Mouse (Mus musculus): Measurements from ENCODE around the gene Fcho1.

DNA sequence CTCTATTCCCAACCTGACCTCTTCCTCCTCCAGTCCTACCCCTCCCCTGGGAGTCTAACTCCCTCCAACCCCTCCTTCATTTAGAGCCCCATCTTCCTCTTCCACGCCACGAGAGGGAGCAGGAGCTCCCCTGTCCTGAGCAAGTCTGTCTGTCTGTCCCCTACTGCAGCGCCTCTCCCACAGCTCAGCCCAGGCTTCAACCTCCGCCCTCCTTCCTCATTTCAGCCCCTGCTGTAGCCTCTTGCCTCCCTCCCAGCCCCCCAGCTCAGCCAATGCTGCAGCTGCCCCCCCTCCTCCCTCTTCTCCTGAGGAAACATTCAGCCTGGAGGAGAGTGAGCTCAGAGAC lies 23.5 kb downstream of the Fcho1 start:
- TF ChIP-seq CTCF (IDR thresholded peaks at IDR 0.05; ENCODE audit: low read depth, low read length) (no peak), TAL1 (conservative IDR thresholded peaks at IDR 0.05; ENCODE audit: low read depth, low read length) (no peak)

Data from G1E (cell line).